In the genomic region with DNA sequence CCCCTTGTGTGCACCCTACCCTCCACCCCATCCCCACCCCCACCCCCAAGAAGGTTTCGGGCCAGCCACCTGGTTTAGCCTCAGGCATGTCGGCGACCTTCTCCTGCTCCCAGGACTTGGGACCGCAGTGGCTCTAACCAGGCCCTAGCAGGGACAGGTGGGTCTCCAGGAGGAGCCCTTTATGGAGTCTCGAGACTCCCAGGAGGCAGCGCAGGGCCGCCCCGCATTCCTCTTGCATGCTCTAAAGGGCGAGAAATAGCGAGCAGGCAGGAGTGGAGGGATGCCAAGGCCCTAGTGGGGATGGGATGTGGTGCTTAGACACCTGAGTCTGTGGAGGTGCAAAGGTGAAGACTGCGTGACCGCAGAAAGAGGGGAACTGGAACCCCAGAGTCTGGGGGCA, we compare ENCODE assay signal across 9 mouse cellular contexts. TPM values are rescaled to one million over a fixed set of nuclear protein-coding genes. Genes with fewer than 3 reads are reported as not detected.
DNase-seq lines count a peak whose midpoint lies in the region; ATAC-seq and TF ChIP-seq lines count a peak whose summit lies in the region.
"Had no signal": no experiment of that assay in that cellular context is flagged by ENCODE, and none has a peak within 500 bp of the region (broad histone marks: within the 10 kb centered on the region; RNA-seq: fewer than 3 reads in every experiment).

A gene (minus strand): TSS at position 155 of the 400 bp plus-strand sequence.

- 38% methylated on average over 12 of the region's 12 CpGs for WGBS in forebrain, embryonic 13.5 days
- WGBS in stomach, embryonic 16.5 days, result 36% methylated on average over 12 of the region's 12 CpGs

- H3K4me2 ChIP-seq in forebrain, embryonic 13.5 days, result peak within 1 kb of the TSS; percentile 33
- H3K4me2 ChIP-seq in stomach, embryonic 16.5 days (ENCODE audit: low read depth, low read length), result peak within 1 kb of the TSS; percentile 37

- no peaks in the 10 kb centered on the region for H3K9me3 ChIP-seq in ES-Bruce4 (replicated peaks; ENCODE audit: control insufficient read depth, insufficient read depth, low read length, poor library complexity, severe bottlenecking)
- no peaks in the 10 kb centered on the region for H3K9me3 ChIP-seq in forebrain, embryonic 13.5 days (replicated peaks)
- no peaks in the 10 kb centered on the region for H3K9me3 ChIP-seq in stomach, embryonic 16.5 days (replicated peaks; ENCODE audit: control insufficient read depth, low read length)

- no peak for TF ChIP-seq POLR2A in ES-Bruce4 (IDR thresholded peaks at IDR 0.05; ENCODE audit: insufficient read depth, low read length)

- no peak for TF ChIP-seq EP300 in ES-Bruce4 (IDR thresholded peaks at IDR 0.05; ENCODE audit: insufficient read depth, low read depth, low read length)

- peak within 1 kb of the TSS; percentile 45 for H3K27ac ChIP-seq in ES-Bruce4 (ENCODE audit: insufficient read depth, low read length)
- H3K27ac ChIP-seq in forebrain, embryonic 13.5 days, result no peak within 1 kb of the TSS
- H3K27ac ChIP-seq in stomach, embryonic 16.5 days (ENCODE audit: low read length), result no peak within 1 kb of the TSS

- TF ChIP-seq CTCF in ES-Bruce4 (IDR thresholded peaks at IDR 0.05; ENCODE audit: low read depth, low read length), result no peak

- no peak for DNase-seq in heart, postnatal 25 days (ENCODE audit: low spot score)
- peak; percentile 31 to 56 for DNase-seq in kidney, postnatal 4 days
- DNase-seq in thymus, adult 18-20 months, result no peak
- DNase-seq in cerebellum, adult 11-12 months, result no peak

- intact Hi-C loops in heart, postnatal 25 days (cut with DNase I), result loop anchor here (2.0 kb wide), 1 partner anchor 28 kb away; a partner anchor contains a TSS

- no peaks in the 10 kb centered on the region for H3K27me3 ChIP-seq in ES-Bruce4 (ENCODE audit: control insufficient read depth, insufficient read depth, low read length, poor library complexity, severe bottlenecking)
- H3K27me3 ChIP-seq in forebrain, embryonic 13.5 days, result peaks cover 74% of the 10 kb centered on the region
- peaks cover 6% of the 10 kb centered on the region for H3K27me3 ChIP-seq in stomach, embryonic 16.5 days (ENCODE audit: control insufficient read depth, insufficient read depth, low read length)
- H3K27me3 ChIP-seq: Patski had no signal

- H3K9ac ChIP-seq in ES-Bruce4 (ENCODE audit: low read depth, poor library complexity, severe bottlenecking), result peak within 1 kb of the TSS; percentile 63
- H3K9ac ChIP-seq in forebrain, embryonic 13.5 days, result peak within 1 kb of the TSS; percentile 48
- H3K9ac ChIP-seq in stomach, embryonic 16.5 days (ENCODE audit: low read length), result peak within 1 kb of the TSS; percentile 37

- no peak for ATAC-seq in forebrain, embryonic 13.5 days
- ATAC-seq in stomach, embryonic 16.5 days (ENCODE audit: insufficient read depth, low FRiP score), result no peak
- no peak for ATAC-seq in frontal cortex, adult (ENCODE audit: low TSS enrichment)

- peak within 1 kb of the TSS; percentile 9 for H3K4me3 ChIP-seq in ES-Bruce4 (ENCODE audit: low read depth, low read length)
- H3K4me3 ChIP-seq in forebrain, embryonic 13.5 days, result no peak within 1 kb of the TSS; the same call in 1 of the 2 replicates
- peak within 1 kb of the TSS; percentile 16 for H3K4me3 ChIP-seq in stomach, embryonic 16.5 days (replicated peaks; ENCODE audit: low read length)

- peaks cover 9% of the 10 kb centered on the region for H3K4me1 ChIP-seq in ES-Bruce4 (ENCODE audit: control insufficient read depth, insufficient read depth, low read length)
- peaks cover 24% of the 10 kb centered on the region for H3K4me1 ChIP-seq in forebrain, embryonic 13.5 days
- peaks cover 10% of the 10 kb centered on the region; the same call in 1 of the 2 replicates for H3K4me1 ChIP-seq in stomach, embryonic 16.5 days (ENCODE audit: control insufficient read depth, insufficient read depth, low read length)

- H3K36me3 ChIP-seq in ES-Bruce4 (ENCODE audit: control insufficient read depth, insufficient read depth, low read length, poor library complexity, severe bottlenecking), result no peaks in the 10 kb centered on the region
- no peaks in the 10 kb centered on the region for H3K36me3 ChIP-seq in forebrain, embryonic 13.5 days (ENCODE audit: poor library complexity, severe bottlenecking)
- H3K36me3 ChIP-seq in stomach, embryonic 16.5 days (ENCODE audit: control insufficient read depth, insufficient read depth, low read length), result no peaks in the 10 kb centered on the region

RNA-seq across cellular contexts. Expression of the gene that starts here (rescaled TPM):
- polyA plus RNA-seq in ES-Bruce4 (2011; ENCODE audit: insufficient read depth, insufficient read length, low read depth, missing spikeins), result 2.3 and 2.5 TPM in 2 replicates
- polyA plus RNA-seq in forebrain, embryonic 13.5 days (2015; fragmentation: Nextera tagmentation; extraction: Ambion mirVana), result 0.13 and 0.14 TPM in 2 replicates
- 10 to 100 TPM; 16.0 to 22.8 TPM for total RNA-seq in heart, postnatal 25 days (2021)
- 0.41 and 1.8 TPM in 2 replicates for polyA plus RNA-seq in stomach, embryonic 16.5 days (2015; fragmentation: Nextera tagmentation; extraction: Ambion mirVana)

Comparison
In these comparisons a context has a peak if more than half of its experiments do, and no peak if none do; other contexts are left out.
1. DNase-seq: peak in kidney, postnatal 4 days (2 of 2); none in heart, postnatal 25 days (single experiment), thymus, adult 18-20 months (0 of 2) and cerebellum, adult 11-12 months (single experiment).
2. Peak in every context shown above with its lines, with median percentiles within 50 percentile points of each other: H3K9ac ChIP-seq.